Mouse (Mus musculus) cerebellum, adult 2 months (tissue): ENCODE results near the gene Shh. TPM values are rescaled to one million over a fixed set of nuclear protein-coding genes. Genes with fewer than 3 reads are reported as not detected.

Experiments used
- DNase-seq, 2 experiments: peaks; one replicate each; pipeline ENCODE4 v3.0.0; 2021
- H3K27ac ChIP-seq: fragments of 200-500 bp; 2 replicates; pipeline ENCODE4 v1.5.1; 2012; ENCODE audit warnings: low read length, control low read depth, inconsistent platforms; ENCODE audit not compliant: insufficient read depth
- H3K27me3 ChIP-seq: fragments of 200-500 bp; 2 replicates; pipeline ENCODE4 v1.6.1; 2012; ENCODE audit warnings: inconsistent platforms, mild to moderate bottlenecking, low read length, moderate library complexity; ENCODE audit not compliant: control insufficient read depth, insufficient read depth
- H3K4me1 ChIP-seq: fragments of 200-500 bp; 2 replicates; pipeline ENCODE4 v1.6.1; 2011; ENCODE audit warnings: low read length; ENCODE audit not compliant: control insufficient read depth, insufficient read depth
- H3K4me3 ChIP-seq: fragments of 200-500 bp; replicated peaks from 2 replicates; pipeline ENCODE3; 2011; ENCODE audit warnings: mild to moderate bottlenecking, low read depth, low read length, control low read depth; ENCODE audit not compliant: insufficient read depth
- CTCF ChIP-seq: fragments of 200-500 bp; IDR thresholded peaks from 2 replicates; pipeline ENCODE4 v1.5.1; 2011; ENCODE audit warnings: low read depth, mild to moderate bottlenecking, control low read depth, low read length, moderate library complexity, borderline replicate concordance; ENCODE audit not compliant: insufficient read depth
- POLR2A ChIP-seq: fragments of 200-500 bp; IDR thresholded peaks from 2 replicates; pipeline ENCODE4 v1.6.1; 2011; ENCODE audit warnings: low read length, control low read depth, borderline replicate concordance; ENCODE audit not compliant: insufficient read depth
- WGBS: fragments of 180-500 bp; shearing (Covaris S2); methylation state at CpG from one replicate; pipeline ENCODE4 v1.1.7; 2018; 5-methylcytosine and 5-hydroxymethylcytosine counted together
- polyA plus RNA-seq: library from polyadenylated mRNA; depleted of rRNA; stranded (reverse); fragments of >200 nt; gene quantifications from 2 replicates; pipeline ENCODE4 v1.2.3, GENCODE M21; 2012

Gene Shh
- polyA plus RNA-seq, 1 experiment = 5.1 TPM

DNA sequence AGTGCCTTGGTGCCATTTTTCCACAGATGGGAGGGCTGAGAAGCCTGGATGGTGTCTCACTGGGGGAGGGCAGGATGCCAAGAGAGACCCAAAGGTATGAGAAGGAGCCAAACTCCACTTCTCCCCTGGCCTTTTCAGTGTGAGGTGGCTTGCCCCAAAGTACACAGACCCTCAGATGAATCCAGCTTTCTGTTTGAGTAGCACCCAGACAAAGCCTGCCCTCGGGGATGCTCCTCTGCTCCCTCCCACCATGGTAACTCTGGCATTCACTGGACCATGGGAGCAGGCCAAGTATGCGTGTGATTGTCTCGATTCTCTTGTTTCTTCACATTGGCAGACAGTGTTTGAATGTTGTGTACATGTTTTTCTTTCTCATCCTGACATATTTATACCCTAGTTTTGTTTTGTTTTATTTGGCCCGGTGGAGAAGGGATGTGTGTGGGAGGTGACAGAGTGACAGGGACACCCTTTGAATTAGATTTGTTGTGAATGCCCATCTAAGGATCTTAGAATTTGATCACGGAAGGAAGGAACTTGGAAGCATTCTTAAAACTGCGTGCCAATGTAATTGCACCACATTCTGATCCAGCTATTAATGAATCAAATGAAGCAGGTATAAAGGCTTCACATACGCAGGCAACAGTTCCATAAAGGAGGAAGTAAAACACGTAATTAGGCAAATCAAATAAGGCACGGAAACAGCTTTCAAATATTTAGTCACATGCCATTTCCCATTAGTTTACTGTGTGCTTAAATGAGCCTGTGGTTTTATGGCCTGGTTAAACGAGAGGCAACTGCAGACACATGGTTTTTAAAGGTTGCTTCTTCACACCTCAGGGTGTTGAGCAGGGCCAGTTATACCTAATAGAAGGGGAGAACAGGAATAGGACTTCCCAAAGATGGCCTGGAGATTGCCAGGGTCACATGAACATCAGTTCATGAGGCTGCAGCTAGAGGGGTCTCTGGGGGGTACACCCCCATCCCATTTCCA, 9.6 kb upstream of the Shh start:
- Histone ChIP-seq H3K27ac (no peak overlapping the region), H3K27me3 (no peaks in the 10 kb centered on the region; the same call in 1 of the 2 replicates), H3K4me1 (no peaks in the 10 kb centered on the region), H3K4me3 (no peak overlapping the region)
- TF ChIP-seq POLR2A (no peak), CTCF (no peak)
- 40% methylated on average over 10 of the region's 10 CpGs for WGBS
- no peak for DNase-seq

DNA sequence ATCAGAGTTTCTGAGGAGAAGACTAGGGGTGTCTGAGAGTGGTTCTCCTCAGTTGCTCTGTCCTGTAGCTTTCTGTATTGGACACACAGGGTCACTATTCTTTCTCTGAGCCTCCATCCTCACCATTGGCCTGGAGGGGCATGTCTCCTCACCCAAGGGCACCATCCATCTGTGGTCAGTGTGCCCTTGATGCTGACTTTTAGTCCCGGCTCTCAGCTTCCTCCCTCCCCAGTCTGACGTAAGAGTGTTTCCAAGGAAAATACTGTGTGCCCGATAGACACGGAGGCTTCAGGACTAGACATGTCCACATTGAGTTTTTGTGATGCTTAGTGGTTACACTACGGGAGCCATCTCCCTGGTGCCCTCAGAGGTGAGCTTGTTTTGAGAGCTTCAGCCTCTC, 6.5 kb upstream of the Shh start:
- Histone ChIP-seq H3K4me1 (no peaks in the 10 kb centered on the region), H3K4me3 (no peak overlapping the region), H3K27ac (no peak overlapping the region), H3K27me3 (no peaks in the 10 kb centered on the region; the same call in 1 of the 2 replicates)
- TF ChIP-seq POLR2A = no peak
- DNase-seq = no peak
- 84% methylated on average over 5 of the region's 5 CpGs for WGBS

- peak; percentile 28 to 41 for DNase-seq
- peak; percentile 48; the same call in 1 of the 2 replicates for TF ChIP-seq CTCF
- TF ChIP-seq POLR2A = no peak
- Histone ChIP-seq H3K4me1 (no peaks in the 10 kb centered on the region), H3K4me3 (no peak overlapping the region), H3K27ac (no peak overlapping the region), H3K27me3 (peaks cover 2% of the 10 kb centered on the region; the same call in 1 of the 2 replicates)
- WGBS = 4% methylated on average over 9 of the region's 9 CpGs
Observed at GRCm38 (mm10) chr5:28469525-28470202, 2.6 kb upstream of the Shh start.

- no peak for TF ChIP-seq POLR2A
- TF ChIP-seq CTCF = no peak
- H3K4me3 ChIP-seq = no peak overlapping the region
- DNase-seq = no peak
- H3K27ac ChIP-seq = no peak overlapping the region
- H3K27me3 ChIP-seq = peaks cover 2% of the 10 kb centered on the region; the same call in 1 of the 2 replicates
- H3K4me1 ChIP-seq = no peaks in the 10 kb centered on the region
- under 1% methylated on average over 15 of the region's 15 CpGs for WGBS
Observed at GRCm38 (mm10) chr5:28466351-28466750, 705 bp downstream of the Shh start.

- DNase-seq = no peak
- Histone ChIP-seq H3K27ac (no peak overlapping the region), H3K4me3 (no peak overlapping the region), H3K4me1 (no peaks in the 10 kb centered on the region), H3K27me3 (peaks cover 5% of the 10 kb centered on the region; the same call in 1 of the 2 replicates)
- no peak for TF ChIP-seq CTCF
- TF ChIP-seq POLR2A = no peak
- under 1% methylated on average over 18 of the region's 18 CpGs for WGBS
Observed at GRCm38 (mm10) chr5:28465526-28465925, 1.5 kb downstream of the Shh start.

DNA sequence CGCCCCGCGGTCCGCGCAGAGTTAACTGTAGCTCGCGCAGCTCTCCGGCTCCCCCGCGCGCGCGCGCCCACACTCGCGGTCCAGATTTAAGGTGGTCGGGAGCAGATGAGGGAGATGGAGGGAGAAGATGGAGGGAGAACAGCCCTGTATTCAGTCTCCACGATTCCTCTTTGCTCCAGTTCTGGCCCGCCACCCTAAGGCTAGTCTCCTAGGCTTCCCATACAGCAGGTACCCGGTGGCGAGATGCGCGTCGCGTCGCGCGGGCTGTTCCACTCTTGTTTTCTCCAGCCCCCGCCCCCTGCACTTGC, 2.0 kb downstream of the Shh start:
- no peak for TF ChIP-seq POLR2A
- no peak for TF ChIP-seq CTCF
- no peak for DNase-seq
- under 1% methylated on average over 29 of the region's 29 CpGs for WGBS
- no peaks in the 10 kb centered on the region for H3K4me1 ChIP-seq
- peak overlapping the region; percentile 31 for H3K4me3 ChIP-seq
- H3K27ac ChIP-seq = no peak overlapping the region
- H3K27me3 ChIP-seq = peaks cover 5% of the 10 kb centered on the region; the same call in 1 of the 2 replicates

DNA sequence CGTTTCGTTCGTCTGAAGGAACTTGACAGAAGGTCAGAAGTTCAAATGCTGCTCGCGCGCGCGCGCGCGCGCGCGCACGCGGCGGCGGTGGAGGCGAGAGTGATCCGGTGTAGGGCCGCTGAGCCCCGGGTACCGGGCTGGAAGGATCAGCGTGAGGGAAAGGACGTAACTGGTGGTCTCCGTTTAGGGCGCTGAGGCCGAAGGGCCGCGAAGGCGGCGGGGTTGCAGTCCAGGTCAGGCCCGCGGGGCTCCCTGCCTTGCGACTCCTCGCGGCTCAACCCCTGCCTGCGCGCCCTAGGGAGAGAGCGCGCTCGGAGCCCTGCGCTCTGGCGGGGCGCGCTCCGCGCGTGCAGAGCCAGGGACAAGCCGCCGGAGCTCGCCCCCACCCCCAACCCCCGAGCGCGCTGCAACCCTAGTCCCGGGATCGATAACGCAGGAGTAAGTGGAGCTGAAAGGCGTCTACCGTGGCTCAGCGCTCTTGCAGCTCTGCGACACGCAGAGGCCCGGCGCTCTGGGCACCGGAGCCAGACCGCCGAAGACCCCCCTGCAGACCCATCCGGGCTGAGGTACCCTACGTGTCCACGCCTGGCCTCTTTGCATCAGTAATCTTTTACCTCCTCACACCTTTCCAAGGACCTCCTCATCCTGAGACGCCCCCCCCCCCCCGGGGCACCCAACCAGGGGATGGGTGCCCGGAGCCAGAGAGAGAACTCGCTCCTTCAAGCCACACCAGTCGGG, 2.5 kb downstream of the Shh start:
- WGBS = under 1% methylated on average over 76 of the region's 76 CpGs
- Histone ChIP-seq H3K27me3 (peaks cover 6% of the 10 kb centered on the region; the same call in 1 of the 2 replicates), H3K4me1 (no peaks in the 10 kb centered on the region), H3K27ac (no peak overlapping the region), H3K4me3 (peak overlapping the region; percentile 29)
- DNase-seq = no peak
- TF ChIP-seq CTCF (no peak), POLR2A (no peak)
